Mouse (Mus musculus): ENCODE data around the gene Olfr661.
A peak's percentile ranks its signal among the peaks of the same experiment; 100 is the strongest.

The Olfr661 gene

GRCm38 (mm10) chr7:104686201-104686600, at the start of gene Olfr661:
Olfr661 (plus strand) TSS chr7:104686501.
- no peak for DNase-seq (ENCODE audit: low read depth, low spot score)

DNA sequence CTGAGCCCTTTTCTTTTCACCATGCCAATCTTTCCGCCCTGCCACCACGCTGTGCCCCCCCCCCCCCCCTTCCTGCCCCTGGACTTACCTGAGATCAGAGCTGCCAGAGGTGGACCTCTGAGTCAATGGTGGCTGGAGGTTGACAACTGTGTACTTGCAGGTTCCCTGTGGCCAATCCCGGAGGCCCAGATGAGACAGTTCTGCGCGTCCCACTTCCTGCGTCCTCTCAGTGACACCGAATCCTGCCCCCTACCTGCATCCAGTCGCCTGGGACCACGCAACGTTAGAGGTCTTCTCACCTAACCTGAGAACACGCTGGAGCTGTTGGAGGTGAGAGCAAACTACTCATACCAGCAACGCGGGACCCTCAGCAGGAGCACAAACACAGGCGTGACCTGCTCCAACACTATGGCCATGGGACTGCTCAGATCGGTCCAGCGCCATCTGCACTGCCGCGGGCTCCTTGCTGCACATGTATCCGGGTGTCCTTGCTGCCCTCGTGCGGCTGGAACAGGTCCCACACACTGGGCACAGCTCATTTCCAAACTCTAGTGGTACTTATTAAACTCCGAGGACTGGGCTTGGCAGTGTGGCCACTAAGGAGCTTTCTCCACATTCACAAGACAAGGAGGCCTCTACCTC, 39.3 kb upstream of the Olfr661 start, which contains the start of gene Olfr658:
Olfr658 (minus strand) TSS at position 465 of the 642 bp plus-strand sequence.
- peak; percentile 43 for DNase-seq (ENCODE audit: low read depth, low spot score)

DNA sequence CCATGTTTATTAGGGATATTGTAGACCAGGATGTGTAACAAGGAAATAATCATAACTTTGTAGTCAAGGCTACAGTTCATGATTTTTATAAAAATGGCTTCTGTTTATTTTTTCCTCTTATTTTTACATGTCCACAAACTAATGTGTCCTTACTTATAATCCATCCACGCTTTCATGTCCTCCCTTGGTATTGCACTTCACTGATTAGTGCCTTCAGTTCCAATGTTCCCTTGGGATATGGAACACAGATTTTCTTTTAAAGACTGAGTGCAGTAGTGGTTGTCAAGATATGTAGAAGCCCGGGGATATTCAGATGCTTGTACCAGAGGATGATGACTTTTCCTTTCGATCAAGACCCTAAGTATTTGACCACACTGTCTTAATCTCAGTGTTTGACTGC, 19.8 kb upstream of the Olfr661 start, which contains the start of gene Olfr659:
Olfr659 (plus strand) TSS at position 301 of the 400 bp plus-strand sequence.
- DNase-seq (ENCODE audit: low read depth, low spot score) = no peak

All from CD4-positive helper T cell, adult 2 months (primary cell).